Mouse (Mus musculus): Measurements from ENCODE around the gene Zfp511. TPM values are rescaled to one million over a fixed set of nuclear protein-coding genes. Genes with fewer than 3 reads are reported as not detected.
A peak's percentile ranks its signal among the peaks of the same experiment; 100 is the strongest.

Zfp511 gene
- polyA plus RNA-seq, 1 experiment: 76.9 TPM

GRCm38 (mm10) chr7:140049115-140049689, 13.0 kb downstream of the Zfp511 start:
- peaks cover 2% of the 10 kb centered on the region; the same call in 1 of the 2 replicates for H3K27me3 ChIP-seq (ENCODE audit: control insufficient read depth, insufficient read depth, low read length)
- no peak for TF ChIP-seq POLR2A (IDR thresholded peaks at IDR 0.05; ENCODE audit: borderline replicate concordance, insufficient read depth, low read length)

GRCm38 (mm10) chr7:140054124-140054523, 17.9 kb downstream of the Zfp511 start:
- Histone ChIP-seq H3K4me1 (ENCODE audit: control insufficient read depth, insufficient read depth, low read length) (0 out of 2 replicates have a peak, but pooled peaks cover 3% of the 10 kb centered on the region), H3K27me3 (ENCODE audit: control insufficient read depth, insufficient read depth, low read length) (no peaks in the 10 kb centered on the region; the same call in 1 of the 2 replicates), H3K4me3 (replicated peaks; ENCODE audit: insufficient read depth, low read depth, low read length) (no peak overlapping the region), H3K27ac (ENCODE audit: insufficient read depth, low read length) (no peak overlapping the region)
- TF ChIP-seq CTCF (IDR thresholded peaks at IDR 0.05; ENCODE audit: borderline replicate concordance, insufficient read depth, low read depth, low read length) (no peak), POLR2A (IDR thresholded peaks at IDR 0.05; ENCODE audit: borderline replicate concordance, insufficient read depth, low read length) (no peak)
- no peak for DNase-seq
- WGBS: 85% methylated on average over 4 of the region's 4 CpGs

More at GRCm38 (mm10) chr7:140049115-140049689, 13.0 kb downstream of the Zfp511 start:
- H3K27ac ChIP-seq (ENCODE audit: insufficient read depth, low read length): no peak overlapping the region
- WGBS: under 1% methylated on average over 34 of the region's 34 CpGs
- DNase-seq: no peak
- peaks cover 5% of the 10 kb centered on the region; the same call in 1 of the 2 replicates for H3K4me1 ChIP-seq (ENCODE audit: control insufficient read depth, insufficient read depth, low read length)
- H3K4me3 ChIP-seq (replicated peaks; ENCODE audit: insufficient read depth, low read depth, low read length): no peak overlapping the region

GRCm38 (mm10) chr7:140057413-140058407, 21.5 kb downstream of the Zfp511 start:
- H3K4me3 ChIP-seq (replicated peaks; ENCODE audit: insufficient read depth, low read depth, low read length): peak overlapping the region; percentile 2
- DNase-seq: no peak
- H3K27me3 ChIP-seq (ENCODE audit: control insufficient read depth, insufficient read depth, low read length): peaks cover 6% of the 10 kb centered on the region; the same call in 1 of the 2 replicates
- TF ChIP-seq POLR2A (IDR thresholded peaks at IDR 0.05; ENCODE audit: borderline replicate concordance, insufficient read depth, low read length): no peak
- no peak for TF ChIP-seq CTCF (IDR thresholded peaks at IDR 0.05; ENCODE audit: borderline replicate concordance, insufficient read depth, low read depth, low read length)
- 0 out of 2 replicates have a peak, but pooled peaks cover 3% of the 10 kb centered on the region for H3K4me1 ChIP-seq (ENCODE audit: control insufficient read depth, insufficient read depth, low read length)
- H3K27ac ChIP-seq (ENCODE audit: insufficient read depth, low read length): no peak overlapping the region
- 4% methylated on average over 53 of the region's 53 CpGs for WGBS

GRCm38 (mm10) chr7:140058528-140058927, 22.3 kb downstream of the Zfp511 start:
- TF ChIP-seq POLR2A (IDR thresholded peaks at IDR 0.05; ENCODE audit: borderline replicate concordance, insufficient read depth, low read length) (no peak), CTCF (IDR thresholded peaks at IDR 0.05; ENCODE audit: borderline replicate concordance, insufficient read depth, low read depth, low read length) (no peak)
- peaks cover 6% of the 10 kb centered on the region; the same call in 1 of the 2 replicates for H3K27me3 ChIP-seq (ENCODE audit: control insufficient read depth, insufficient read depth, low read length)
- 29% methylated on average over 7 of the region's 7 CpGs for WGBS
- H3K4me1 ChIP-seq (ENCODE audit: control insufficient read depth, insufficient read depth, low read length): 0 out of 2 replicates have a peak, but pooled peaks cover 3% of the 10 kb centered on the region
- no peak for DNase-seq
- no peak overlapping the region for H3K4me3 ChIP-seq (replicated peaks; ENCODE audit: insufficient read depth, low read depth, low read length)
- H3K27ac ChIP-seq (ENCODE audit: insufficient read depth, low read length): no peak overlapping the region

GRCm38 (mm10) chr7:140059601-140060000, 23.4 kb downstream of the Zfp511 start:
- WGBS: 66% methylated on average over 4 of the region's 4 CpGs
- H3K4me1 ChIP-seq (ENCODE audit: control insufficient read depth, insufficient read depth, low read length): 0 out of 2 replicates have a peak, but pooled peaks cover 3% of the 10 kb centered on the region
- no peak overlapping the region for H3K4me3 ChIP-seq (replicated peaks; ENCODE audit: insufficient read depth, low read depth, low read length)
- H3K27me3 ChIP-seq (ENCODE audit: control insufficient read depth, insufficient read depth, low read length): peaks cover 6% of the 10 kb centered on the region; the same call in 1 of the 2 replicates
- H3K27ac ChIP-seq (ENCODE audit: insufficient read depth, low read length): no peak overlapping the region
- TF ChIP-seq POLR2A (IDR thresholded peaks at IDR 0.05; ENCODE audit: borderline replicate concordance, insufficient read depth, low read length) (no peak), CTCF (IDR thresholded peaks at IDR 0.05; ENCODE audit: borderline replicate concordance, insufficient read depth, low read depth, low read length) (no peak)
- DNase-seq: no peak

GRCm38 (mm10) chr7:140060936-140061831, 25.0 kb downstream of the Zfp511 start:
- peaks cover 6% of the 10 kb centered on the region; the same call in 1 of the 2 replicates for H3K27me3 ChIP-seq (ENCODE audit: control insufficient read depth, insufficient read depth, low read length)
- H3K27ac ChIP-seq (ENCODE audit: insufficient read depth, low read length): no peak overlapping the region
- H3K4me3 ChIP-seq (replicated peaks; ENCODE audit: insufficient read depth, low read depth, low read length): no peak overlapping the region

GRCm38 (mm10) chr7:140061832-140062130, 25.6 kb downstream of the Zfp511 start:
- no peak for DNase-seq
- 3% methylated on average over 6 of the region's 6 CpGs for WGBS
- TF ChIP-seq POLR2A (IDR thresholded peaks at IDR 0.05; ENCODE audit: borderline replicate concordance, insufficient read depth, low read length) (no peak), CTCF (IDR thresholded peaks at IDR 0.05; ENCODE audit: borderline replicate concordance, insufficient read depth, low read depth, low read length) (no peak)
- peaks cover 6% of the 10 kb centered on the region; the same call in 1 of the 2 replicates for H3K27me3 ChIP-seq (ENCODE audit: control insufficient read depth, insufficient read depth, low read length)
- no peak overlapping the region for H3K4me3 ChIP-seq (replicated peaks; ENCODE audit: insufficient read depth, low read depth, low read length)
- 0 out of 2 replicates have a peak, but pooled peaks cover 3% of the 10 kb centered on the region for H3K4me1 ChIP-seq (ENCODE audit: control insufficient read depth, insufficient read depth, low read length)
- no peak overlapping the region for H3K27ac ChIP-seq (ENCODE audit: insufficient read depth, low read length)

More at GRCm38 (mm10) chr7:140060936-140061831, 25.0 kb downstream of the Zfp511 start:
- TF ChIP-seq POLR2A (IDR thresholded peaks at IDR 0.05; ENCODE audit: borderline replicate concordance, insufficient read depth, low read length): no peak
- TF ChIP-seq CTCF (IDR thresholded peaks at IDR 0.05; ENCODE audit: borderline replicate concordance, insufficient read depth, low read depth, low read length): no peak
- DNase-seq: no peak
- WGBS: 5% methylated on average over 47 of the region's 47 CpGs
- H3K4me1 ChIP-seq (ENCODE audit: control insufficient read depth, insufficient read depth, low read length): 0 out of 2 replicates have a peak, but pooled peaks cover 3% of the 10 kb centered on the region

Data from cerebellum, adult 2 months (tissue).